Mouse (Mus musculus) brown adipose tissue, adult 24 weeks (tissue): ENCODE measurements at regions not wholly inside any gene's neighbourhood (a gene's known extent, or its start where the extent isn't known, plus 50 kb on each side); places are given as distances from the start of the nearest gene placed in this dataset.

Experiments used
- H3K27ac ChIP-seq: fragments of 200-500 bp; replicated peaks from 2 replicates; pipeline ENCODE4 v1.5.1; 2012; ENCODE audit warnings: low read depth, mild to moderate bottlenecking, low read length
- H3K4me1 ChIP-seq: fragments of 200-500 bp; 2 replicates; pipeline ENCODE4 v1.6.1; 2012; ENCODE audit warnings: low read length, mixed read lengths; ENCODE audit not compliant: control insufficient read depth, insufficient read depth, insufficient read length
- H3K4me3 ChIP-seq: fragments of 200-500 bp; 2 replicates; pipeline ENCODE4 v1.5.1; 2012; ENCODE audit warnings: low read depth, mild to moderate bottlenecking, low read length, moderate library complexity; ENCODE audit not compliant: insufficient read depth

DNA sequence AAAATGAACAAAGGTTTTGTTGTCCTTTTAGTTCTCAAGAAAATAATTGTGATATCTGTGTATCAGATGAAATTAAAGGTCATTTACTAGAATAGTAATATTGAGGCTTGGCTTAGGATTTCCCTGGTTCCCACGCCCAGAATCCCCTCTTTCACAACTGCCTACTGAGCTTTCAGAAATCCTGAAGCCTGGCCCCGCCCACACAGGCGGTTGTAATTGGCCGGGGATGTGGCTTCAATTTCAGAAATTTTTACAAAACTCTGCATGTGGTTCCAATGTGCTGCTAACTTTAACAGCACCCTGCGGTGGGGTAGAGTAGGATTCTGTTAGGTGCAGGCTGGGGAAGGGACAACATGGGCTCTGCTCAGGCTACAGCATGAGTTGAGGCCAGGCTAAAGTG, 171.8 kb upstream of the Zfp618 start:
- H3K27ac ChIP-seq = no peak overlapping the region
- peaks cover 7% of the 10 kb centered on the region; the same call in 1 of the 2 replicates for H3K4me1 ChIP-seq
- H3K4me3 ChIP-seq = no peak overlapping the region

DNA sequence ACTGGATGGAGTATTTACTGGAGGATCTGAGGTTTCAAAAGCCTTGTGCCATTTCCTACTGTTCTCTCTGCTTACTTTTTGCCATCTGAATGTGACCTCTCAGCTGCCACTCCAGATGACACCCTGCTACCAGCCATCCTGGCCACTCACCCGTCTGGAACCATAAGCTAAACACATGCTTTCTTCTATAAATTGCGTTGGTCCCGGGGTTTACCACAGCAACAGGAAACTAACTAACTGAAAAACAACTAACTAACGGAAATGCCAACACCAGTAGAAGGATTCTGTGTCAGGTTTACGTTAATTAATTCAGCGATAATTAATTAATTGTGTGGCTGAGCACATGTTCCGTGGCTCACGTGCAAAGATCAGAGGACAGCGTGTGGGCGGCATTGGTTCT, 169.8 kb upstream of the Zfp618 start:
- no peak overlapping the region for H3K27ac ChIP-seq
- H3K4me1 ChIP-seq = peaks cover 7% of the 10 kb centered on the region; the same call in 1 of the 2 replicates
- H3K4me3 ChIP-seq = no peak overlapping the region

DNA sequence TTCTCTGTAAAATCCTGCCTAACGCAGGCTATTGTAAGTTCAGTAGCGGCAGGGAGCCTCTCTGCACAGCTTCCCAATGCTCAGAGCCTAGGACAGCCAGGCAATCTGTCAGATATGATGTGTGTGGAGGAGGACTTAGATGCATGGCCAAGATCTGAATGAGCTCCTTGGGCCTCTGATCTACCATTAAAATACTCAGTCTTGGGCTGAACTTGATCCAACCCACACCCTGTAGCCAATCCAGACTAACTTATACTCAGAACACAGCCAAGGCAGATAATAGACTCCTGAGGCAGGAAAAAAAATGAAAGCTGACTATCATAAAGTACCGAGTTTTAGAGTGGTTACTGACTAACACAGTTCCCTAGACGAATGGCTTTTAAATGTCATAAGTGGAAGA, 165.4 kb upstream of the Zfp618 start:
- no peak overlapping the region for H3K4me3 ChIP-seq

DNA sequence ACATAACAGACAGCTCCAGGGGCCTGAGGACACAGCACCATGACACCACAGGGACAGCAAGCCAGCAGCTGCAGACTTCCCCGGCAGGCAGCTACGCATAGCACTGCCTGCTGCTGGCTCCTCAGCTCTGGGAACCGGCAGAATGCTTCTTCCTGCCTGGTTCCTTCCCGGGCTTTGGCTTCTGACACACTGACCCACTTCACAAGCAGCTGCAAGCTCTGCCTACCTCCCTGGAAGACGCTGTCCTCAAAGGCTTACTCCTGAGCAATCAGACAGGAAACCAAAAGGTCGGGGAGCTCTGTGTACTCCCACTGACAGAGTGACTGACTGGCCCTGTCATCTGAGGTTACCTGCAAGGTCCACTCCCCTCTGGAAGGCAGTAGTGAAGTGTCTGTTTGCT, 159.5 kb upstream of the Zfp618 start:
- Histone ChIP-seq H3K4me1 (0 out of 2 replicates have a peak, but pooled peaks cover 9% of the 10 kb centered on the region), H3K4me3 (no peak overlapping the region), H3K27ac (no peak overlapping the region)

More for the DNA sequence above, 165.4 kb upstream of the Zfp618 start:
- H3K4me1 ChIP-seq = peaks cover 7% of the 10 kb centered on the region; the same call in 1 of the 2 replicates
- H3K27ac ChIP-seq = no peak overlapping the region

DNA sequence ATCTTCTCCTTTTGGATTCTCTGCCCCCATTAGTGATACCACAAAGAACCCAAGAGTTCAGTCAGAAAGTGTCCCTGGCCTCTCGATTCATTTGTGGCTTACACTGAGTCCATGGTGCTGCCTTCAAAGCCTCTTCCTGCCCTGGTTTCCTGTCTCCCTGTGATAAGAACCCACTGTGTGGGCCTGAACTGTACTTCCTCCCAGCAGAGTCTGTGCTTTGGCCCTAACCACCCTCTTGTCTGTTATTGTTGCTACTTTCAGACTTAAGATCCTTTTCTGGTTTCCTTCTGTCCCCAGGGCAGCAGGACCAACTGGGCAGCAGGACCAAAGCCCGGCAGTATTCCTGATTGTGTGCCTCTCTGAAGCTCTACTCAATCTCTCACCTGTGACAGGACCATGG, 158.6 kb upstream of the Zfp618 start:
- Histone ChIP-seq H3K27ac (no peak overlapping the region), H3K4me3 (no peak overlapping the region), H3K4me1 (0 out of 2 replicates have a peak, but pooled peaks cover 9% of the 10 kb centered on the region)

DNA sequence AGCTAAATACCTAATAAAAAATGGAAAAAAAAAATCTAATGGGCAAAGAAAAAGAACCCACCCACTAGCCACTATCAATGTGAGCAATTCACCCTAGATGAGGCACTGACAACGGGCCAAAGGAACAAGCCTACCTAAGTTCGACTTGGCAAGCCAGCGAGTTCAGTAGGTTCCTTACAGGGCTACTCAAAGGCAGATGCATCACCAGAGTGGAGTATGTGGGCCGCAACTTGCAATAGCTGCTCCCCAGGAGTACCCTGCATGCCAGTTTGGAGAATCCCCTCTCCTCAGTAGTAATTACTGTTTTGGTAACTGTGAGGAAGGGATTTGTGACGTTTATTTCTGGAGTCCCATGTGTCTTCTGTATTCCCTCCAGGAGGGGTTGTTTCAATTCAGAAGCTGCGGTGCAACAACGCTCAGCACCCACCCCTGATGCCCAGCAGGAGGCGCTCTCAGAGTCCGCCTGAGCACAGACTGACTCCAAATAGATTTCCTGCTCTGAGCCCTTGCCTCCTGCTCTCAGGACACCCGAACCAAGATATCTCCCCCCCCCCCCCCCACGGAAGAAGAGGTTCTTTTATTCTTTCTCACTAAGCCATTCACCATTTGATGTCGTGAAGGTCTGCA, 157.3 kb upstream of the Zfp618 start:
- no peak overlapping the region for H3K27ac ChIP-seq
- no peak overlapping the region for H3K4me3 ChIP-seq
- H3K4me1 ChIP-seq = 0 out of 2 replicates have a peak, but pooled peaks cover 9% of the 10 kb centered on the region

DNA sequence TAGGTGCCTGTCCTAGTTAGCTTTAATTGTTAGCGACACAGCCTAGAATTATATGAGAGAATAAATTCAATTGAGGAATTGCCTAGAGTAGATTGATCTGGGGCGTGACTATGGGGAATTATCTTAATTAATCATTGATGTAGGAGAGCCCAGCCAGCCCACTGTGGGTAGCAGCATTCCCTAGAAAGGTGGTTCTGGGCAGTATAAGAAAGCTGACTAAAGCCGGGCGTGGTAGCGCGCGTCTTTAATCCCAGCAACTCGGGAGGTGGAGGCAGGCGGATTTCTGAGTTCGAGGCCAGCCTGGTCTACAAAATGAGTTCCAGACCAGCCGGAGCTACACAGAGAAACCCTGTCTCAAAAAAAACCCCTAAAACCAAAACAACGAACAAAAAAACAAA, 156.8 kb upstream of the Zfp618 start:
- Histone ChIP-seq H3K27ac (no peak overlapping the region), H3K4me3 (no peak overlapping the region), H3K4me1 (0 out of 2 replicates have a peak, but pooled peaks cover 9% of the 10 kb centered on the region)

DNA sequence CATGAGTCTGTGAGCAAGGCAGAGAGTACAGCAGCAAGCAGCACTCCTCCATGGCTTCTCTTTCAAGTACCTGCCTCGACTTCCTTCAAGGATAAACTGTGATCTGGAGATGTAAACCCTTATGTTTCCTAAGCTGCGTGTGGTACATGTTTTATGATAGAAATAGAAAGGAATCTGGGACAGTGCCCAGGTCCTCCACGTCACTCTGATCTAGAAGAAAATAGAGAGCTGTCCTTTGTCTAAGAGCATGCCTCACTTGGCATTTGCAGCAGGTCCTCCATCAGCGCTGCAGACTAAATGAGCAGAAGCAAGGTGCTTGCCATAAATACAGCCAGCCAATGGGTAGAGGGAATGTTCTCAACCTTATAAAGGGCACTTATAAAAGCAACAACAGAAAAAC, 156.3 kb upstream of the Zfp618 start:
- Histone ChIP-seq H3K4me3 (no peak overlapping the region), H3K4me1 (0 out of 2 replicates have a peak, but pooled peaks cover 9% of the 10 kb centered on the region), H3K27ac (no peak overlapping the region)

DNA sequence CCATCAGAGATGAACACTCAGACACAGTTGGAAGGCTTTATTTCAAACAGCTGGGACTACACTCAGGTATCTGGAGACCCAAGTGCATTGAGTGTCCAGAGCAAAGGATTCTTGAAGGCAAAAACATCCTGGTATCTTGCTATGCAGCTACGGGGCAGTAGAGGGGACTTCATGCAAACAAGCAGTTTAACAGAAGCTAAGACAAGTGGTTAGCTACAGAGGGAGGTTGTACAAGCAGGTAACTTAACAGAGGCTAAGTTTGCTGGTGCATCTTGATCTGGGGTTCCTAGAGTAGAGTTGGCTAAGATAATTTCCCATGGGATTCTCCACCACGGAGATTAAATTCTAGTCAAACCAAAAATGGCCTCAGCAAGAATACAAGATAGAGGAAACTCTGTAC, 145.5 kb upstream of the Zfp618 start:
- Histone ChIP-seq H3K4me1 (no peaks in the 10 kb centered on the region), H3K27ac (no peak overlapping the region), H3K4me3 (no peak overlapping the region)

DNA sequence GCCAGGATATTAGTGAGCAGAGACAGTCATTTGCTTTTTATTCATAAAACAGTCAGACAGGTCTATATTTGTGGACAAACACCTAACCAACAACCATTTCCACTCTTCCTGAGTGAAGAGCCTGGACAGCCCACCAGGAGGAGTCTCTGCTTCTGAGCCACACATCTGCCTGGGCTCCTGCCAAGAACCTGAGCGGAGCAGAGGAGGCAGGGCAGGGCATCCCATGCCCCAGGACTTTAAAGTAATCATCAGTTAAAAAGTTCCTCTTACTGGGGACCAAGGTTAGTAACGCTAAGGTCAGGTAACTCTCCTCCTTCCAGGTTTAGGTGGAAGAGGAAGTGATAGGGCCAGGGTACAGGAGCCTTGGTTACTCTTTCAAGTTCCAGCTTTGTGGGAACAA, 144.1 kb upstream of the Zfp618 start:
- no peak overlapping the region for H3K27ac ChIP-seq
- no peaks in the 10 kb centered on the region for H3K4me1 ChIP-seq
- no peak overlapping the region for H3K4me3 ChIP-seq

DNA sequence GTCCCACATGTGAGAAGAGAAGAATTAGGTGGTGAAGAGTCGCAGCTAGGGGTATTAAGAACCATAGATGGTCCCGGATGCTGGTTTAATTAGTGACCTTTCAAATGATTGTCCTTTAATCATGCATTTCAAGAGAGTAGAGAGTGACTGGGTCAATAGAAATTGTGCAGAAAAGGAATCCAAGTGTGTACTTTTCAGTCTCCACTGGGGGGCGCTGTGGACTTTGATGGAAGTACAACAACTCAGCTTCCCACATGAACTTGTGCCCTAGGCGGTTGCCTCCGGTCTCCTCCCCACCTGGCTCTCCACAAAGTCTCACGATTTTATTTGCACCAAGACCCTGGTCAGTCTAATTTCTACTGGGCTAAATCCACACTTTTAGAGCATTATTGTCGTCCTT, 142.8 kb upstream of the Zfp618 start:
- Histone ChIP-seq H3K4me3 (no peak overlapping the region), H3K4me1 (no peaks in the 10 kb centered on the region), H3K27ac (no peak overlapping the region)

DNA sequence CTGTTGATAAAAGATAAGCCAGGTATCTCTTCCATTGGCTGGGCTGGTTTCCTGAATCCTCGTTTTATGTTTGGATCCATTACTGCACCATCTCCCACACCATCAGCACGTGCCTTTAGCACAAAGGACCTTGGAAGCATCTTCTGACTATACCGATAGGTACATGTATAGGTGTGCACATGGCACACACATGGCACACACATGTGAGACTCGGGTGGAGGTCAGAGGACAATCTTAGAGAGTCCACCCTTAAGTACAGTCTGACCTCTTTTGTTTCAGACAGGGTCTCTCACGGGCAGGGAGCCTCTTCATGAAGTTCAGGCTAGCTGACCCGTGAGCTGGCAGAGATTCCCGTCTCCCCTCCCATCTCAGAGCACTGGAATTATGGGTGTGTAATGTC, 142.3 kb upstream of the Zfp618 start:
- Histone ChIP-seq H3K4me1 (no peaks in the 10 kb centered on the region), H3K27ac (no peak overlapping the region)

DNA sequence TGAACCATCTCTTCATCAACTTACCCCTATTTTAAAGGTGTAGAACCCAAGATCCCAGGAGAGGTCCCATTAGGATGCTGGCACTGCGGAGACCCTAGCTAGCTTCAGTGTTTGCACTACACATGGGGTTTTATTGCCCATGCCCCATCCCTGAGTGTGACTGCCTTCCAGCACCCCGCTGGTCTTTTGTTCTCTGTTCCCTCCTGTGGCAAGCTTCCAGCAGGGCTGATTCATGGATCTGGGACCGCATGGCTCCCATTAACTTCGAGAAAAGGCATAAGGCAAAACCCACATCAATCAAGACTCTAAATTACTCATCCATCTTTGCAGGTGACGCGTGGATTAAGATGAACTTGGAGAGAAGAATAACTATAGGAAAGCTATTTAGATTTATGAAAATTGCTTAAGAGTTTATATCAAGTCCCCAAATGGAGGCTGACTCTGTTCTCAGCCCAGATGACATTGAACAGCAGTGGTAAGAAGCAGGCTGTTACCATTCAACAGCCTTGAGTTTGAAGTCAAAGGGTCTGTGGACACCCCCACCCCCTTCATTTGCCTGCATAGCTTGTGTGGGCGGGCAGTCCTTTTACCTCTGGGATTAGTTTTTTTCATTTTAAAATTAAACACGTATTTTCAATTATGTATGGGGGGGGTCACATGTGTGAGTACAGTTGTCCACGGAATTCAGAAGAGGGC, 141.7 kb upstream of the Zfp618 start:
- Histone ChIP-seq H3K4me3 (no peak overlapping the region), H3K4me1 (no peaks in the 10 kb centered on the region), H3K27ac (no peak overlapping the region)

More for the DNA sequence above, 142.3 kb upstream of the Zfp618 start:
- H3K4me3 ChIP-seq = no peak overlapping the region

DNA sequence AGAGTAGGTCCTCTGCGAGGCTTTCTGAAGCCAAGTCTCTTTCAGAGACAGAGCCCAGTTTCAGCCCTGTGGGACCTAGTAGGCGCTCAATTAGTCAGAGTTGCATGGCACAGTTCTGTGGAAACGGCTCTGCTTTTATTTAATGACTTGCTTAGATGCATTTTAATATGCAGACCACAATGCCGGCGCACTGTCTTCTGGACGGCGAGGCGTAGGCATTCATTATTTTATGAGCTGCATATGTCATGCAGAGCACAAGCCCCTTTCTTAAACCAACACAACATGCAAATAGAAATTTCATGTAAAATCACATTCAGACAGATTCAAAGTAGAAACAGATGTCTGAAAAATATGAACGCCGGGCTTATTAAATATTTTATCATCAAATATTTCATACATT, 140.8 kb upstream of the Zfp618 start:
- H3K4me3 ChIP-seq = no peak overlapping the region
- H3K27ac ChIP-seq = no peak overlapping the region
- no peaks in the 10 kb centered on the region for H3K4me1 ChIP-seq

DNA sequence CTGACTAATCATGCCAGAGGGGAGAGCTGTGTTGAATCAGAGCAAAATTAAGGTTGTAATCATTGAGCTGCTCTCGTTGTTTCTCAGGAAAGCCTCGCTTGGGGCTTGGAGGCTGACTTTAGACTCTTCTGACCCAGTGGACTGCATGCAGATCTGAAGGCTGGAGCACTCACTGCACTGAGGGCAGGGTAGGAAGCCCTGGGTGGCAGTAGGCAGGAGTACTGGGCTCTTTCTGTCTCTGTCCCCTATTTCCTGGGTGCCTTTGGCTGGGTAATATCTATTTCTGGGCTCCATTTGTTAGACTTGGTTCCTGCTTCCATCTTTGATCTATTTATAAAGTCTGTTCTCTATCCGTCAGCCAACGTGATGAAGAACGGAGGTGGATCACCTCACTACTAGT, 140.1 kb upstream of the Zfp618 start:
- Histone ChIP-seq H3K4me1 (no peaks in the 10 kb centered on the region), H3K4me3 (no peak overlapping the region), H3K27ac (no peak overlapping the region)

DNA sequence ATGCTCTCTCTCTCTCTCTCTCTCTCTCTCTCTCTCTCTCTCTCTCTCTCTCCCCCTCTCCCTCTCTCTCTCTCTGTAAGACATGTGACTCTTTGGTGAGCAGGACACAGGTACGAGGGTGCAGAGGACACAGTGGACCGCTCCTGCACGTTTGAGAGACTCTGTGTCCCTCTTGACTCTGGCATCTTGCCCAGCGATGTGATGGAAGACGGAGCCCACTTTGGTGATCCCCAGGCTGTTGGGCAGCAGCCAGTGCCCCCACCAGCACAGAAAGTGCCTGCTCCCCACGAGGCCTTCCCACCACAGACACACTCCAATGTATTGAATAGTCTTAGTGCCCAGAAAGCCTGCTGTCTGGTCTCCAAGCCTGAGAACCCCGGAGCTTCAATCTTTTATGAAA, 136.4 kb upstream of the Zfp618 start:
- Histone ChIP-seq H3K4me1 (no peaks in the 10 kb centered on the region), H3K27ac (no peak overlapping the region), H3K4me3 (no peak overlapping the region)
